Mouse (Mus musculus) testis, adult 2 months (tissue): ENCODE data around the gene Pou2f2. TPM values are rescaled to one million over a fixed set of nuclear protein-coding genes. Genes with fewer than 3 reads are reported as not detected.

ENCODE experiments used
- H3K27ac ChIP-seq: fragments of 200-500 bp; 2 replicates; pipeline ENCODE4 v1.5.1; 2012; ENCODE audit warnings: low read depth, low read length; ENCODE audit not compliant: control insufficient read depth, insufficient read depth
- H3K27me3 ChIP-seq: fragments of 200-500 bp; 2 replicates; pipeline ENCODE4 v1.6.1; 2012; ENCODE audit warnings: mild to moderate bottlenecking, low read length, moderate library complexity; ENCODE audit not compliant: control insufficient read depth, insufficient read depth
- H3K36me3 ChIP-seq: fragments of 200-500 bp; 2 replicates; pipeline ENCODE4 v1.6.1; 2012; ENCODE audit warnings: mild to moderate bottlenecking, low read length; ENCODE audit not compliant: control insufficient read depth, insufficient read depth
- H3K4me1 ChIP-seq: fragments of 200-500 bp; 2 replicates; pipeline ENCODE4 v1.6.1; 2012; ENCODE audit warnings: low read length; ENCODE audit not compliant: control insufficient read depth, insufficient read depth
- H3K4me3 ChIP-seq: fragments of 200-500 bp; 2 replicates; pipeline ENCODE4 v1.5.1; 2012; ENCODE audit warnings: low read depth, mild to moderate bottlenecking, low read length, moderate library complexity, mixed read lengths; ENCODE audit not compliant: control insufficient read depth
- CTCF ChIP-seq: fragments of 200-500 bp; IDR thresholded peaks from 2 replicates; pipeline ENCODE4 v1.5.1; 2012; ENCODE audit warnings: low read depth, mild to moderate bottlenecking, inconsistent platforms, low read length, moderate library complexity; ENCODE audit not compliant: control insufficient read depth, insufficient read depth, insufficient replicate concordance
- POLR2A ChIP-seq: fragments of 200-500 bp; IDR thresholded peaks from 2 replicates; pipeline ENCODE4 v1.6.1; 2012; ENCODE audit warnings: low read depth, mild to moderate bottlenecking, inconsistent platforms, low read length, moderate library complexity; ENCODE audit not compliant: control insufficient read depth
- polyA plus RNA-seq: library from polyadenylated mRNA; depleted of rRNA; stranded (reverse); fragments of >200 nt; gene quantifications from 2 replicates; pipeline ENCODE4 v1.2.3, GENCODE M21; 2012

The Pou2f2 gene
- polyA plus RNA-seq, 1 experiment: 8.3 TPM

GRCm38 (mm10) chr7:25068724-25069123 is 110.8 kb downstream of the Pou2f2 start:
- peaks cover 17% of the 10 kb centered on the region for H3K4me1 ChIP-seq
- H3K27ac ChIP-seq: no peak overlapping the region

GRCm38 (mm10) chr7:25067909-25068656 is 111.4 kb downstream of the Pou2f2 start:
- Histone ChIP-seq H3K27ac (no peak overlapping the region), H3K36me3 (peaks cover 3% of the 10 kb centered on the region; the same call in 1 of the 2 replicates), H3K27me3 (no peaks in the 10 kb centered on the region), H3K4me3 (peak overlapping the region; percentile 7), H3K4me1 (peaks cover 11% of the 10 kb centered on the region)
- no peak for TF ChIP-seq CTCF
- TF ChIP-seq POLR2A: no peak

More at GRCm38 (mm10) chr7:25068724-25069123, 110.8 kb downstream of the Pou2f2 start:
- no peaks in the 10 kb centered on the region for H3K27me3 ChIP-seq
- H3K36me3 ChIP-seq: peaks cover 3% of the 10 kb centered on the region; the same call in 1 of the 2 replicates
- peak overlapping the region; percentile 7 for H3K4me3 ChIP-seq
- TF ChIP-seq CTCF (no peak), POLR2A (no peak)

DNA sequence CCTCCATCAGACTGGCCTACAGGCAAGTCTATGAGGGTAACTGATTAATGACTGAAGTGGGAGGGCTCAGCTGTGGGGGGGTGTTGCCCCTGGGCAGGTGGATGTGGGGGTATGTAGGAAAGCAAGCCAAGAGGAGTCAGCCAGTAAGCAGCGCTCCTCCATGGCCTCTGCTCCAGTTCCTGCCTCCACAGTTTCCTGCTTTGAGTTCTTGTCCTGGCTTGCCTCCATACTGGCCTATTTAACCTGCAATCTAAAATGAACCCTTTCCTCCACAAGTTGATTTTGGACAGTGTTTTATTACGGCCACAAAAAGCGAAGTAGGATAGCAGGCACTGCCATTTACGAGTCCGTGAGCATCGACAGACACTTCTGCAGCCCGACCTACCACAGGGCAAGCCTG is 112.2 kb downstream of the Pou2f2 start:
- H3K4me1 ChIP-seq: peaks cover 10% of the 10 kb centered on the region
- no peaks in the 10 kb centered on the region for H3K27me3 ChIP-seq
- peaks cover 3% of the 10 kb centered on the region for H3K36me3 ChIP-seq
- no peak overlapping the region; the same call in 1 of the 2 replicates for H3K4me3 ChIP-seq
- H3K27ac ChIP-seq: no peak overlapping the region
- TF ChIP-seq POLR2A (no peak), CTCF (0 out of 2 replicates have a peak, but pooled peaks have one; percentile 8)

DNA sequence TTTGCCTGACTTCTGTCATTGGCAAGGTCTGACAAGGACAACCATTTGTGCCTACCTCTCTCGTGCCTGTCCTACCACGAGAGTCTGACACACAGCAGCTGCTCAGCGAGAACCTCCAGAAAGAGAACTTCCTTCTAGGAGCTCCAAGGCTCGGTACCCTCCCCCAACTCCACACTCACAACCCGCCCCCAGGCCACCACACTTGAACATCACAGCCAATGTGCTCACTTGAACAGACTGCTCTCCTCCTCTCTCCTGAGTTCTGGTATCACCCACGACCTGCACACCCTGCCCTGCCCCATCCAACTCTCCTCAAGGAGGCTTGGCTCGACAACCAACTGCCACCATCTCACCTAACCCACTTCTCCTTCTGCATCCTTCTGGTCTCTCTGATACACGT is 115.6 kb downstream of the Pou2f2 start:
- Histone ChIP-seq H3K36me3 (peaks cover 7% of the 10 kb centered on the region), H3K27ac (no peak overlapping the region), H3K27me3 (no peaks in the 10 kb centered on the region), H3K4me1 (peaks cover 2% of the 10 kb centered on the region; the same call in 1 of the 2 replicates), H3K4me3 (no peak overlapping the region)
- TF ChIP-seq CTCF (no peak), POLR2A (no peak)

GRCm38 (mm10) chr7:25063346-25063745 is 116.2 kb downstream of the Pou2f2 start:
- Histone ChIP-seq H3K27ac (no peak overlapping the region), H3K4me1 (0 out of 2 replicates have a peak, but pooled peaks cover 2% of the 10 kb centered on the region), H3K36me3 (peaks cover 7% of the 10 kb centered on the region), H3K4me3 (no peak overlapping the region), H3K27me3 (no peaks in the 10 kb centered on the region)
- no peak for TF ChIP-seq CTCF

GRCm38 (mm10) chr7:25058836-25059235 is 120.7 kb downstream of the Pou2f2 start:
- Histone ChIP-seq H3K36me3 (peaks cover 14% of the 10 kb centered on the region), H3K4me1 (no peaks in the 10 kb centered on the region), H3K4me3 (no peak overlapping the region), H3K27me3 (no peaks in the 10 kb centered on the region), H3K27ac (no peak overlapping the region)
- TF ChIP-seq POLR2A: no peak
- no peak for TF ChIP-seq CTCF

DNA sequence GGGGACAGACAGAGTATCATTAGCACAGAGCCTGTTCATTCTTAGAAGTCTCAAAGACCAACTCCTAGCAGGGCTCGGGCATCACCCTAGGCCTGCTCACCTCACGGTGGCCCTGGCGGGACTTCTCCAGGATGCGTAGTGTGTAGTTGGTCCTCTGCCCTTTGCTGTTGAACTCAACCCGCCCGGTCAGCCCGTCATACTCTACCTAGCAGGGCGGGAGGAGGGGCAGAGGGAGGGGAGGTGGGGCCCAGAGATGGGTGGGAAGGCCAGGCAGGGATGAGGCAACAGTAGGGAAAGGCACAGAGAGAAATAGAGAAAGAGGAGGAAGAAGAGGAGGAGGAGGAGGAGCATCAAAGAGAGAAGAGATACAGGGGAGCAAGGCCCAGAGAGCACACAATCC is 121.1 kb downstream of the Pou2f2 start:
- TF ChIP-seq POLR2A: no peak
- peaks cover 14% of the 10 kb centered on the region for H3K36me3 ChIP-seq
- no peak overlapping the region for H3K27ac ChIP-seq

More for the DNA sequence above, 121.1 kb downstream of the Pou2f2 start:
- no peaks in the 10 kb centered on the region for H3K4me1 ChIP-seq
- no peak overlapping the region for H3K4me3 ChIP-seq
- no peaks in the 10 kb centered on the region for H3K27me3 ChIP-seq
